Mouse (Mus musculus): Measurements from ENCODE around the gene Bcl7b.

DNA sequence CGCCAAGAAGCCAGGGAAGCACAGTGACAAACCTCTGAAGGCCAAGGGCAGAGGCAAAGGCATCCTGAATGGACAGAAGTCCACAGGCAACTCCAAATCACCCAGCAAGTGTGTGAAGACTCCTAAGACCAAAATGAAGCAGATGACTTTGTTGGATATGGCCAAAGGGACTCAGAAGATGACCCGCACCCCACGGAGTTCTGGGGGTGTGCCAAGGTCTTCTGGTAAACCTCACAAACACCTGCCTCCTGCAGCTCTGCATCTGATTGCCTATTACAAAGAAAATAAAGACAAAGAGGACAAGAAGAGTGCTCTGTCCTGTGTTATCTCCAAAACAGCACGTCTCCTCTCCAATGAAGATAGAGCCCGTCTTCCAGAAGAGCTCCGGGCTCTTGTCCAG, 48.8 kb downstream of the Bcl7b start:
- no peak for TF ChIP-seq HCFC1 (IDR thresholded peaks at IDR 0.05; ENCODE audit: borderline replicate concordance, insufficient read depth, low read length)
- no peak for TF ChIP-seq ZNF384 (IDR thresholded peaks at IDR 0.05; ENCODE audit: low read depth, low read length)

Data from ES-E14 (cell line).